ENCODE assay signal across 23 mouse cellular contexts in genomic region chr13:93744118-93744517, GRCm38 (mm10). TPM values are rescaled to one million over a fixed set of nuclear protein-coding genes. Genes with fewer than 3 reads are reported as not detected.
DNase-seq lines count a peak whose midpoint lies in the region; ATAC-seq lines count a peak whose summit lies in the region.
"Had no signal": no experiment of that assay in that cellular context is flagged by ENCODE, and none has a peak within 500 bp of the region (broad histone marks: within the 10 kb centered on the region; RNA-seq: fewer than 3 reads in every experiment).

No protein-coding gene starts in this region.

- H3K9ac ChIP-seq in hindbrain, embryonic 11.5 days (ENCODE audit: low read depth, low read length), result no peak overlapping the region
- H3K9ac ChIP-seq in hindbrain, embryonic 16.5 days (ENCODE audit: low read depth, low read length), result no peak overlapping the region
- no peak overlapping the region for H3K9ac ChIP-seq in midbrain, embryonic 12.5 days (replicated peaks)
- H3K9ac ChIP-seq: forebrain, postnatal 0 days; heart, embryonic 12.5 days; liver, postnatal 0 days had no signal

- peak; percentile 34 for DNase-seq in hindbrain, embryonic 11.5 days (ENCODE audit: low spot score)
- DNase-seq in embryonic facial prominence, embryonic 10.5 days (ENCODE audit: low spot score), result peak; percentile 27
- DNase-seq in retina, embryonic 14.5 days (ENCODE audit: low spot score), result peak; percentile 32
- no peak for DNase-seq in liver
- DNase-seq in left cerebral cortex, postnatal 14 days (ENCODE audit: low spot score in 2 of 2), result no peak
- DNase-seq: adrenal gland, adult 2 months; cerebellum, adult 11-12 months; cerebellum, postnatal 14 days; forebrain, postnatal 0 days; gastrocnemius, postnatal 25 days; heart, adult 18-20 months; heart, postnatal 10 days; kidney, adult 11 months; liver, postnatal 0 days; thymus, postnatal 25 days had no signal

- H3K4me2 ChIP-seq in hindbrain, embryonic 11.5 days (replicated peaks; ENCODE audit: low read depth, low read length), result no peak overlapping the region
- no peak overlapping the region for H3K4me2 ChIP-seq in hindbrain, embryonic 16.5 days (ENCODE audit: low read length)
- H3K4me2 ChIP-seq in midbrain, embryonic 12.5 days (replicated peaks), result no peak overlapping the region
- H3K4me2 ChIP-seq: heart, embryonic 12.5 days; liver, embryonic 11.5 days had no signal

- 43% methylated on average over 8 of the region's 8 CpGs for WGBS in hindbrain, embryonic 11.5 days
- 16% methylated on average over 8 of the region's 8 CpGs for WGBS in hindbrain, embryonic 16.5 days
- 59% methylated on average over 8 of the region's 8 CpGs for WGBS in embryonic facial prominence, embryonic 10.5 days
- WGBS in midbrain, embryonic 12.5 days, result 22% methylated on average over 8 of the region's 8 CpGs

- H3K27me3 ChIP-seq in hindbrain, embryonic 11.5 days (ENCODE audit: control insufficient read depth, insufficient read depth, low read length), result no peaks in the 10 kb centered on the region
- H3K27me3 ChIP-seq in hindbrain, embryonic 16.5 days (replicated peaks; ENCODE audit: control insufficient read depth, insufficient read depth, low read length), result no peaks in the 10 kb centered on the region
- H3K27me3 ChIP-seq in embryonic facial prominence, embryonic 10.5 days (replicated peaks; ENCODE audit: low read depth, poor library complexity, severe bottlenecking), result no peaks in the 10 kb centered on the region
- H3K27me3 ChIP-seq in midbrain, embryonic 12.5 days, result no peaks in the 10 kb centered on the region
- H3K27me3 ChIP-seq: heart, embryonic 12.5 days had no signal

- no peaks in the 10 kb centered on the region for H3K4me1 ChIP-seq in hindbrain, embryonic 11.5 days (replicated peaks; ENCODE audit: control insufficient read depth, insufficient read depth, low read length)
- H3K4me1 ChIP-seq in hindbrain, embryonic 16.5 days (ENCODE audit: control insufficient read depth, insufficient read depth, low read depth, low read length), result no peaks in the 10 kb centered on the region
- H3K4me1 ChIP-seq in embryonic facial prominence, embryonic 10.5 days, result no peaks in the 10 kb centered on the region
- H3K4me1 ChIP-seq in midbrain, embryonic 12.5 days, result 0 out of 2 replicates have a peak, but pooled peaks cover 2% of the 10 kb centered on the region

- H3K9me3 ChIP-seq in hindbrain, embryonic 11.5 days (ENCODE audit: control insufficient read depth, low read length), result no peaks in the 10 kb centered on the region
- H3K9me3 ChIP-seq in hindbrain, embryonic 16.5 days (ENCODE audit: control insufficient read depth, low read length), result no peaks in the 10 kb centered on the region
- H3K9me3 ChIP-seq in embryonic facial prominence, embryonic 10.5 days, result no peaks in the 10 kb centered on the region
- no peaks in the 10 kb centered on the region for H3K9me3 ChIP-seq in midbrain, embryonic 12.5 days
- H3K9me3 ChIP-seq: heart, embryonic 12.5 days had no signal

- intact Hi-C loops in left cerebral cortex, postnatal 14 days (cut with DNase I), result no loop called here

- H3K36me3 ChIP-seq in hindbrain, embryonic 11.5 days (ENCODE audit: control insufficient read depth, insufficient read depth, low read length), result no peaks in the 10 kb centered on the region
- no peaks in the 10 kb centered on the region for H3K36me3 ChIP-seq in hindbrain, embryonic 16.5 days (ENCODE audit: control insufficient read depth, insufficient read depth, low read length)
- H3K36me3 ChIP-seq in embryonic facial prominence, embryonic 10.5 days (replicated peaks), result no peaks in the 10 kb centered on the region
- no peaks in the 10 kb centered on the region for H3K36me3 ChIP-seq in midbrain, embryonic 12.5 days
- H3K36me3 ChIP-seq: heart, embryonic 12.5 days had no signal

- H3K27ac ChIP-seq in hindbrain, embryonic 11.5 days (ENCODE audit: low read depth, low read length), result no peak overlapping the region
- no peak overlapping the region for H3K27ac ChIP-seq in hindbrain, embryonic 16.5 days (ENCODE audit: low read depth, low read length)
- H3K27ac ChIP-seq in embryonic facial prominence, embryonic 10.5 days (replicated peaks), result no peak overlapping the region
- H3K27ac ChIP-seq in midbrain, embryonic 12.5 days (replicated peaks), result no peak overlapping the region
- H3K27ac ChIP-seq: kidney, postnatal 0 days; macrophage had no signal

- no peak overlapping the region for H3K4me3 ChIP-seq in hindbrain, embryonic 11.5 days (ENCODE audit: low read depth, low read length)
- H3K4me3 ChIP-seq in hindbrain, embryonic 16.5 days (ENCODE audit: low read length), result no peak overlapping the region
- H3K4me3 ChIP-seq in embryonic facial prominence, embryonic 10.5 days, result no peak overlapping the region
- no peak overlapping the region for H3K4me3 ChIP-seq in midbrain, embryonic 12.5 days
- H3K4me3 ChIP-seq: heart, embryonic 12.5 days had no signal

- ATAC-seq in hindbrain, embryonic 11.5 days (ENCODE audit: low FRiP score), result peak; percentile 57; the same call in 1 of the 2 replicates
- ATAC-seq in hindbrain, embryonic 16.5 days, result no peak
- peak; percentile 66 for ATAC-seq in midbrain, embryonic 12.5 days (ENCODE audit: low FRiP score, low read depth)
- no peak for ATAC-seq in megakaryocyte progenitor cell, adult 5-6 weeks (replicated peaks; ENCODE audit: poor library complexity)
- ATAC-seq: forebrain, postnatal 0 days; liver, postnatal 0 days; lung, postnatal 0 days had no signal

RNA-seq across cellular contexts. Expression of gene Arsb, which starts 27.3 kb away (rescaled TPM):
- polyA plus RNA-seq in hindbrain, embryonic 11.5 days (2014; fragmentation: Nextera tagmentation; extraction: Ambion mirVana), result 6.4 and 7.0 TPM in 2 replicates
- 12.1 and 14.1 TPM in 2 replicates for polyA plus RNA-seq in hindbrain, embryonic 16.5 days (2015; fragmentation: Nextera tagmentation; extraction: Ambion mirVana)
- 4.3 and 5.4 TPM in 2 replicates for polyA plus RNA-seq in embryonic facial prominence, embryonic 10.5 days (2016; fragmentation: Nextera tagmentation; extraction: Ambion mirVana)
- 9.8 and 10.3 TPM in 2 replicates for polyA plus RNA-seq in midbrain, embryonic 12.5 days (2016; fragmentation: Nextera tagmentation; extraction: Ambion mirVana)
- 157 TPM in 2 replicates for total RNA-seq in megakaryocyte progenitor cell, adult 5-6 weeks (2015)
- 32.4 and 33.8 TPM in 2 replicates for total RNA-seq in megakaryocyte progenitor cell, adult 5-6 weeks (2017)
- 100 to 1,000 TPM in 1 of 2 experiments, 10 to 100 TPM in 1; 100.0 to 100 TPM for total RNA-seq in left cerebral cortex, postnatal 14 days (2021)

Comparison
In these comparisons a context has a peak if more than half of its experiments do, and no peak if none do; other contexts are left out.
1. ATAC-seq: peak in hindbrain, embryonic 11.5 days (single experiment) and midbrain, embryonic 12.5 days (single experiment); none in hindbrain, embryonic 16.5 days (single experiment) and megakaryocyte progenitor cell, adult 5-6 weeks (single experiment).
2. DNase-seq: peak in hindbrain, embryonic 11.5 days (single experiment), embryonic facial prominence, embryonic 10.5 days (single experiment) and retina, embryonic 14.5 days (single experiment); none in liver (single experiment) and left cerebral cortex, postnatal 14 days (0 of 2).